Mouse (Mus musculus) cerebellum, adult 2 months (tissue): ENCODE results near the gene Kat7.

Source experiments
- CTCF ChIP-seq: fragments of 200-500 bp; IDR thresholded peaks from 2 replicates; pipeline ENCODE4 v1.5.1; 2011; ENCODE audit warnings: low read depth, mild to moderate bottlenecking, control low read depth, low read length, moderate library complexity, borderline replicate concordance; ENCODE audit not compliant: insufficient read depth
- POLR2A ChIP-seq: fragments of 200-500 bp; IDR thresholded peaks from 2 replicates; pipeline ENCODE4 v1.6.1; 2011; ENCODE audit warnings: low read length, control low read depth, borderline replicate concordance; ENCODE audit not compliant: insufficient read depth

DNA sequence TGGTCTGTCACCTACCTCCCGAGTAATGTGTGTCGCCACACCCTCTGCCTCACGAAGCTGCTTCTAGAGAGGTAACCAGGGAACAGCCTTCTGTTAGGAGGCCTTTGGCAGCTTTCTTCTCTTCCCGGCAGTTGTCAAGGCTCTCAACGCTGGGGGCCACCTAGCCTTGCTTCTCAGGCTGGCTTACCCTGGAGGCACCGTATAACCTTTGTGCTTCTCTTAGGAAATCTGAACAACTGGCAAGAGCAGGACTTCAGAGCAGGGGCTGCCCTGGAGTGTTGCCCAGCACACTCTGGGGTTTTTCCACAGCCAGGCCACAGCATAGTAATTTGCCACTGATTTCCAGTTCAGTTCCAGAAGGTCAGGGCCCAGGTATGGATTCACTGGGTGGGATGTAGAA is 40.2 kb upstream of the Kat7 start:
- TF ChIP-seq POLR2A: no peak
- no peak for TF ChIP-seq CTCF
